Mouse (Mus musculus) olfactory bulb, adult 2 months (tissue): ENCODE results near the gene Sync. TPM values are rescaled to one million over a fixed set of nuclear protein-coding genes. Genes with fewer than 3 reads are reported as not detected.

Experiments
- H3K27ac ChIP-seq: fragments of 200-500 bp; 2 replicates; pipeline ENCODE4 v1.5.1; 2012; ENCODE audit warnings: low read depth, low read length; ENCODE audit not compliant: insufficient read depth
- H3K4me1 ChIP-seq: fragments of 200-500 bp; 2 replicates; pipeline ENCODE4 v1.6.1; 2012; ENCODE audit warnings: low read length; ENCODE audit not compliant: control insufficient read depth, insufficient read depth
- H3K4me3 ChIP-seq: fragments of 200-500 bp; 2 replicates; pipeline ENCODE4 v1.5.1; 2012; ENCODE audit warnings: mild to moderate bottlenecking, low read depth, low read length, moderate library complexity; ENCODE audit not compliant: insufficient read depth
- CTCF ChIP-seq: fragments of 200-500 bp; IDR thresholded peaks from 2 replicates; pipeline ENCODE4 v1.5.1; 2012; ENCODE audit warnings: low read depth, mild to moderate bottlenecking, low read length, moderate library complexity; ENCODE audit not compliant: insufficient read depth
- POLR2A ChIP-seq: fragments of 200-500 bp; IDR thresholded peaks from 2 replicates; pipeline ENCODE4 v1.6.1; 2012; ENCODE audit warnings: mild to moderate bottlenecking, low read depth, low read length, moderate library complexity; ENCODE audit not compliant: insufficient read depth
- WGBS: fragments of 180-500 bp; shearing (Covaris S2); methylation state at CpG from one replicate; pipeline ENCODE4 v1.1.7; 2018; 5-methylcytosine and 5-hydroxymethylcytosine counted together
- polyA plus RNA-seq: library from polyadenylated mRNA; stranded (reverse); fragments of >200 nt; gene quantifications from 2 replicates; pipeline ENCODE4 v1.2.4, GENCODE M21; 2012; ENCODE audit warnings: low replicate concordance; ENCODE audit not compliant: missing spikeins, insufficient read depth, insufficient read length

The Sync gene
- not detected in 2 replicates for polyA plus RNA-seq

DNA sequence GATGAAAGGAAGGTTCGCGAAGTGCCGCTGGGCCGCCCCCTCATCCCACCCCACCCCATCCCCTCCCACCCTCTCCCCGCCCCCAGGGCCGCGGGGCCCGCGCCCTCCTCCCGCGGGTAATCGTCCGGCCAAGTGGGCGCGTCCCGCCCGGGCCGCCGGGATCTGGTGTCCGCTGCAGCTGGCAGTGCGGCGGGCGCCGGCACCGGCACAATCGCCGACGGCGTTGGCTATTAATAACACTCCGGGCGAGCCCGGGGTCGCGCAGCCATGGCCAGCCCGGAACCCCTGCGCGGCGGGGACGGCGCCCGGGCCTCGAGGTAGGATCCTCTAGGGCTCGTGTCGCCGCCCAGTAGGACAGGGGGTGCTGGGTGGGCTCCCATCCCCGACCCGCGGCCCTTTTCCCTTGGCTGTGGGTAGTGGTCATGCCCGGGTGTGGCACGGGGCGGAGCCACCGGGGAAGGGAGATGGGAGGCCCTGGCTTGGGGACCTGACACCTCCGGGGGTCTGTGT, at the start of gene Sync:
Sync (plus strand) TSS at position 146 of the 510 bp plus-strand sequence.
- Histone ChIP-seq H3K4me3 (peak within 1 kb of the TSS; percentile 35), H3K27ac (no peak within 1 kb of the TSS), H3K4me1 (peaks cover 15% of the 10 kb centered on the region; the same call in 1 of the 2 replicates)
- TF ChIP-seq CTCF, result no peak
- TF ChIP-seq POLR2A, result no peak
- 4% methylated on average over 53 of the region's 53 CpGs for WGBS

DNA sequence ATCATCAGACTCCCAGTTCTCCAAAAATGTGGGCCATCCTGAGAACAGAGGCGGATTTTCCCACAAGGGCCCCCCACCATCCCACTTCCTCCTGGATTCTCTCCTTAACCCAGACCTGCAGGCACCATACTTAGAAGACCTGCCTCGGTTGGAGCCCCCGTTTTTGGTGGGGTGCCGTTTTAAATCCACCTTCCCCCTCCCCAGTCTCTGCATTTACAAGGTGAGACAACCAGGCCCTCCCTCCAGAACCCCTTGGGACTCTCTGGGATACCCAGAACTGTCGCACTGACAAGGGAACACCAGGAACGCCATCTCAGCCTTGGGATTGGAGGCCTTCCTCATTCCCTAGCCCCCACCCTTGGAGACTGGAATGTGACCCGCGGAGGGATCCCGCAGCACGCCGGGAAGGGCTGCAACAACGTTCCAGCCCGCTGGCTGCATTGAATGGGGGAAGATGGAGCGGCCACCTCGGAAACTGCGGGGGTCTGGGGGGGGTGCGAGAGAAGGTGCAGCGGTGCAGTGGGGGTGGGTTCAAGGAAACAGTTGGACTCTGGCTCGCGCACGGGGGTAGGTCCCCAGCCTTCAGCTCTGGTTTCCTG, 49.5 kb upstream of the Sync start:
- H3K27ac ChIP-seq, result no peak overlapping the region
- WGBS, result 30% methylated on average over 21 of the region's 21 CpGs
- H3K4me3 ChIP-seq, result no peak overlapping the region

DNA sequence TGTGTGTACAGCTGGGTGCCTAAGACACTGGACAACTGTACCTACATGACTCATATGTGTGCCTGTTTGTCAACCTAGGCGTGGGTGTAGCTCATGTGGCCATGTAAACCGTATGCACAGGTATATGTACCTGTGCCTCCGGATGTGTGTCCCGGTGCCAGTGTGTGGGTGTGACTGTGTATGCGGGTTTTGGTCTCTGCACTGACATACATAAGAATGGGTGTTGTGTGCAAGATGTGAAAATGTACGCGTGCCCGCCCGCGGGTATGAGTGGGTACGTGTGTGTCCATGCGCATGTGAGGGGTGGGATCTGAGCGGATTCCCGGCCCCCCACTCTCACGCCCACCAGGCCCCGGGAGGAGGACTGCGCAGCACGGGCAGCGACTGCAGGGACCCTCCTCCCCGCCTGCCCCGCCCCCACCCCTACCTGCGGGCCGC, 48.8 kb upstream of the Sync start:
- peaks cover 28% of the 10 kb centered on the region for H3K4me1 ChIP-seq
- WGBS, result 3% methylated on average over 23 of the region's 23 CpGs
- TF ChIP-seq POLR2A (no peak), CTCF (no peak)
- no peak overlapping the region for H3K27ac ChIP-seq
- peak overlapping the region; percentile 49 for H3K4me3 ChIP-seq

More for the DNA sequence above, 49.5 kb upstream of the Sync start:
- H3K4me1 ChIP-seq, result peaks cover 28% of the 10 kb centered on the region
- TF ChIP-seq CTCF (no peak), POLR2A (no peak)

DNA sequence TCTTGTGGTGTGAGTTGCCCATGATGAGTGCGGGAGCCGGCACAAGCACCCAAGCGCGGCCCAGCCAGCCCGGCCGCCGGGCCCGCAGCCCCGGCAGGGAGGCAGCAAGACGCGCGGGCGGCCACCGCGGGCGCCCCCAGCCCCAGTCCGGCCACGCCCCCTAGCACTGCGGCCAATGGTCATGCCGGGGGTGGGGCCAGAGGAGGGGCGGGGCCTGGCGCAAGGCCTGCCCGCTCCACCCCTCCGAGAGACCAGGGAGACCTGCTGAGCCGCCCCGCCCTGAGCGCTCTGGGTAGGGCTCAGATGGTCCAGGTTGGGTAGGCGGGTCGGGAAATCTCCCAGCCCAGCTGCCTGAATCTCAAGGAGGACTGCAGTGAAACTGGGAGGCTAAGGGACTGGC, 48.3 kb upstream of the Sync start:
- 2% methylated on average over 29 of the region's 29 CpGs for WGBS
- Histone ChIP-seq H3K27ac (no peak overlapping the region), H3K4me1 (peaks cover 28% of the 10 kb centered on the region), H3K4me3 (peak overlapping the region; percentile 49)
- TF ChIP-seq POLR2A (no peak), CTCF (no peak)

DNA sequence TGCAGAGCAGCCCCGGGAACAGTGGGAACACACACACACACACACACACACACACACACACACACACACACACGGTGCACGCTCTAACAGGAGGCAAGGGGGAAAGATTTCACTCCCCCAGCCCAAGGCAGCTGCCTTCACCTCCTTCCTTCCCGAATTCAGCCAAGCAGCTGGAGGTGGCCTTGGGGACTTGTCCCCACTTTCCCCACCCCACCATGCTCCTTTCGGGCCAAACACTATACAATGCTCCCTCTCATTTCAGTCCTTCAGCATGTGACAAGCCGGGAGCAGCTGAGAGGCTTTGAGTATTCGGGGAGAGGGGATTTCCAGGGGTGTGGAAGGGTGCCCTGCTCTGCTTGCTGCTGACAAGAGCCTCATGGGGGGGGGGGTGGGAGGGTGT, 45.5 kb upstream of the Sync start:
- TF ChIP-seq POLR2A, result no peak
- no peak for TF ChIP-seq CTCF
- Histone ChIP-seq H3K4me3 (no peak overlapping the region), H3K27ac (no peak overlapping the region), H3K4me1 (peaks cover 27% of the 10 kb centered on the region)
- 46% methylated on average over 7 of the region's 7 CpGs for WGBS

DNA sequence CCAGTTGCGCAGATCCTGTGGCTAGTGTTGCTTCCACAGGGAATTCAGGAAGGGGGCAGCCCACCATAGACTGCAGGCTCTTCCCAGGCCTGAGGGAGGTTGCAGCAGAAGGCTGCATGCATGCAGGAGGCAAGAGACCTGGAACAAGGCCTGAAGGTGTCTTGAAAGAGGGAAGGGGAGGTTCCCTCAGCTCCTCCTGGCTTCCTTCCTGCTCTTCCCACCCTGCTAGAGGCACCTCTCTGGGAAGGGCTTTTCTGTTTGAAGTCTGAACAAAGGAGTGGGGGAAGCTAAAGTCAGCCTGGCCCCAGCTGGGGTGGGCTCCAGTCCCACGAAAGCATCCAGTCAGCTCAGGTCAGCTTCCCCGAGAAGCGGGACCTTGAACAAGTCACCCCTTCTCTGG, 45.1 kb upstream of the Sync start:
- WGBS, result 70% methylated on average over 4 of the region's 4 CpGs

DNA sequence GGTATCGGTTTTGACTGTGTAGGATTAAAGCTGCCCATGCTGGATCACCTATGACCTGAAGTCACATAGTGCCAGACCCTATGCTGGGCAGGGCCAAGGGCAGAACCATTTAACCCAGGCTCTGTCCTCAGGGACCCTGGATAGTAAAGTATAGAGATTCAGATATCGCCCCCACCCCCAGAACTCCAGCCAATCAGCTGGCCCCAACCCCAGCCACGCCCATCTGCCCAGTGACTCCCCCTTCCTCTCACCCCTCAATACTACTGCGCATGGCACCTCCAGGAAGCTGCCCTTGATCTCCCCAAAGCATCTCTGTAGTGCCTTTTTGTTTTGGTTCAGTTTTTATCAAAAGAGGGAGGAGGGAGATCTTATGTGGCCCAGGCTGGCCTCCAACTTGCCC, 44.7 kb upstream of the Sync start:
- Histone ChIP-seq H3K4me1 (peaks cover 20% of the 10 kb centered on the region), H3K27ac (no peak overlapping the region), H3K4me3 (no peak overlapping the region)
- no peak for TF ChIP-seq CTCF
- TF ChIP-seq POLR2A, result no peak
- WGBS, result 78% methylated on average over 4 of the region's 4 CpGs

More for the DNA sequence above, 45.1 kb upstream of the Sync start:
- no peak overlapping the region for H3K27ac ChIP-seq
- peaks cover 23% of the 10 kb centered on the region for H3K4me1 ChIP-seq
- H3K4me3 ChIP-seq, result no peak overlapping the region
- TF ChIP-seq CTCF (no peak), POLR2A (no peak)

DNA sequence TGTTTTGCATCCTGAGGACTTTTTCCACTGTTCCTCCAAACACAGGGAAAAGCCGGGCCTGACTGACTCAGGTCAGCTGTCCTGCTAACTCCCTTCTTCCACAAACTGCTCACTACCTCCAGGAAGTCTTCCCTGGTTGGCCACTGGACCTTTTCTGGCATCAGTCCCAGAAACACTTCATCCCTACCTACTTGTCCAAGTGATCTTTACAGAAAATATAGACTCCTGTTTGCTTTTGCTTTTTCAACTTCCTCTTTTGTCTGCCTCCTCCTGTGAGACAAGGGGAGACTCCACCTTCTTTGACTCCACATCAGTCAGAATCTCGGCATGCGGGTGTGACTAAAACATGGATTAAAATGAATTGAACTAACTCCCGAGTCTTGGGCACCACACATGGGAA, 42.6 kb upstream of the Sync start:
- no peak for TF ChIP-seq POLR2A
- no peak for TF ChIP-seq CTCF
- no peak overlapping the region for H3K27ac ChIP-seq
- no peak overlapping the region for H3K4me3 ChIP-seq
- peaks cover 10% of the 10 kb centered on the region for H3K4me1 ChIP-seq
- 70% methylated on average over 4 of the region's 4 CpGs for WGBS

DNA sequence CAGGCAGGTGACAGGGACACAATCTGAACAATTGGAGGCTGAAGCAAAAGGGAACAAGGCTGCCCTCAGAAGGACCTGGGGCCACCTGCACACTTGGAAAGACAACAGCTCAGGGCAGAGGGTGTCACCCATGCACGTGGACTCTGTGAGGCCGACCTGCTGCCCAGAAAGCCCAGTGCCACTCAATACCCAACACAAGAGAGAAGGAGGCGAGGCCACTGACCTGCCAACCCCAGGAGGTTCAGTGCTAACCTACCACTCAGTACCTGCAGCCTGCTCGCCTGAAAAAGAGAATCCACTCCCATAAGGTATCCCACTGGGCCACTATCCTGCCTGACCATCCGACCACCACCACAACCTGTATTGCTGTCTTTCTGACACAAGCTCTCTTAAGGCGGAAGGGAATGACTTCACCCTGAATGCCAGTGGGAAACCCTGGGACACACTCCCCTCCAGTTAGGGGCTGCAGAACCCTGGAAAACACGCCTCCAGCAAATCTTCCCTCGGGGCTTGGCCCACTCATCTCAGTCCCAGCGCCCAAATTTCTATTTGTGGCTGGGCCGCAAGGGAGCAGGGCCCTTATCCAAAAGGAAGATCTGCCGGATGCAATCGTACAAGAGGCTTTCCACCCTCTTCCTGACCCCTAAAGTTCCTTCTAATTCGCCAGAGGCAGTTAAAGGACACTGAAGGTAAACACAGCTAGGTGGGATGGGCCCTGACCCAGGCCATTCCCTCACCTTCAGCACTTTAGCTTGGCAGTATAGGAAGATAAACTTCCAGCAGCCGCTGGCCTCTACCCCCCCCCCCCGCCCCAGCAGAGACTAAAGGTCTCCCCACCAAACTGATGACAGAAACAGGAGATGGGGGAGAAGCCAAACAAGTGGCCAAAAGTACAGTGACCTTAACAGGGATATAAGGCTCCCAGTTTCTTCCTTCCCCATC, 40.8 kb upstream of the Sync start:
- TF ChIP-seq CTCF (no peak), POLR2A (no peak)
- H3K4me3 ChIP-seq, result no peak overlapping the region
- H3K4me1 ChIP-seq, result peaks cover 19% of the 10 kb centered on the region
- H3K27ac ChIP-seq, result no peak overlapping the region
- 68% methylated on average over 15 of the region's 15 CpGs for WGBS
